Mouse (Mus musculus): Measurements from ENCODE around the gene Suclg2. TPM values are rescaled to one million over a fixed set of nuclear protein-coding genes. Genes with fewer than 3 reads are reported as not detected.

The Suclg2 gene
- total RNA-seq (2014; fragmentation: Nextera tagmentation) = 29.6 and 35.7 TPM in 2 replicates
- total RNA-seq (2017) = 62.8 and 73.1 TPM in 2 replicates
- polyA plus RNA-seq (2012) = 48.4 and 65.3 TPM in 2 replicates

- Histone ChIP-seq H3K4me1 (ENCODE audit: insufficient read depth, low read depth, low read length) (peaks cover 35% of the 10 kb centered on the region), H3K36me3 (replicated peaks) (peaks cover 30% of the 10 kb centered on the region), H3K27me3 (ENCODE audit: insufficient read depth, low read length) (no peaks in the 10 kb centered on the region), H3K4me3 (ENCODE audit: low read depth, low read length) (peak within 1 kb of the TSS; percentile 90), H3K9me3 (replicated peaks) (no peaks in the 10 kb centered on the region)
- TF ChIP-seq GATA2 (IDR thresholded peaks at IDR 0.05; ENCODE audit: borderline replicate concordance, low read depth, low read length) = no peak
- no peak for TF ChIP-seq POLR2AphosphoS5 (IDR thresholded peaks at IDR 0.05; ENCODE audit: insufficient replicate concordance, low read depth, low read length)
- no peak for TF ChIP-seq TAL1 (conservative IDR thresholded peaks at IDR 0.05; ENCODE audit: low read depth, low read length)
- no peak for TF ChIP-seq CTCF (IDR thresholded peaks at IDR 0.05; ENCODE audit: low read depth, low read length)
- TF ChIP-seq GATA1 (IDR thresholded peaks at IDR 0.05; ENCODE audit: borderline replicate concordance, low read length) = no peak
- ATAC-seq (ENCODE audit: extremely low read depth, insufficient number of reproducible peaks, low FRiP score, poor library complexity, severe bottlenecking) = peak; percentile 82
- DNase-seq (ENCODE audit: low spot score) = peak; percentile 86
These were observed at the start of gene Suclg2 for GRCm38 (mm10) chr6:95718031-95718968. Gene Suclg2, minus strand, starts transcription at chr6:95718800.

- Histone ChIP-seq H3K4me1 (ENCODE audit: insufficient read depth, low read depth, low read length) (no peaks in the 10 kb centered on the region), H3K9me3 (replicated peaks) (no peaks in the 10 kb centered on the region), H3K4me3 (ENCODE audit: low read depth, low read length) (no peak overlapping the region), H3K27me3 (ENCODE audit: insufficient read depth, low read length) (no peaks in the 10 kb centered on the region), H3K36me3 (replicated peaks) (no peaks in the 10 kb centered on the region)
- no peak for TF ChIP-seq CTCF (IDR thresholded peaks at IDR 0.05; ENCODE audit: low read depth, low read length)
- TF ChIP-seq TAL1 (conservative IDR thresholded peaks at IDR 0.05; ENCODE audit: low read depth, low read length) = no peak
- ATAC-seq (ENCODE audit: extremely low read depth, insufficient number of reproducible peaks, low FRiP score, poor library complexity, severe bottlenecking) (no peak), DNase-seq (ENCODE audit: low spot score) (no peak)
These were observed 48.0 kb upstream of the Suclg2 start for GRCm38 (mm10) chr6:95766566-95766965.

DNA sequence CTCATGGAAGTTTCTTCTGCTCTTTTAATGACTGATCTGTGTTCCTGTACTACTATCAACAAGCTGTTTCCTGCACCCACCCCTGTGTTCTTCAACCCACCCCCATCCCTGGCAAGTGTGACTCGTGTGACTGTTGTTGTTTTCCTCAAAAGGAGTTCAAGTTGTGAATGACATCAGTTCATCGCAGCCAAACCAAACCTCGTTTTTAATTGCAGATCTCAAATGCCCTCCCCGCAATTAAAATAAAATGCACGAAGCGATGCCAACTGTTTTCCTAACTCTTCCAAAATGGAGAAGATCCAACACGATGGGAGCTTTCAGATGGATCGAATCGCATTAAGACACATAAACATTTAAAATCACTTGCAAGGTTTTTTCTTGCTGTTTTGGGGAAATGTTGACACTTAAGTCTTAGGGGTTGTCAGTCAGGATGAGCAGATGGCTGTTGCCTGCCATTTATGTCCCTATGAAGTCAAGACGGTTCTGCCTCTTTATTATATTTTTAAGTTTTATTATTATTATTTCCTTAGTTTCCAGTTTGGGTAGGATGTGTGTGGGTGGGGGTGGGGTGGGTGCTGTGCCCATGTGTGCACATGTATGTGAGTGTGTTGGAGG lies 41.1 kb upstream of the Suclg2 start:
- Histone ChIP-seq H3K4me1 (ENCODE audit: insufficient read depth, low read depth, low read length) (no peaks in the 10 kb centered on the region), H3K36me3 (replicated peaks) (no peaks in the 10 kb centered on the region), H3K27me3 (ENCODE audit: insufficient read depth, low read length) (no peaks in the 10 kb centered on the region), H3K4me3 (ENCODE audit: low read depth, low read length) (no peak overlapping the region), H3K9me3 (replicated peaks) (no peaks in the 10 kb centered on the region)
- no peak for ATAC-seq (ENCODE audit: extremely low read depth, insufficient number of reproducible peaks, low FRiP score, poor library complexity, severe bottlenecking)
- no peak for DNase-seq (ENCODE audit: low spot score)
- no peak for TF ChIP-seq GATA1 (IDR thresholded peaks at IDR 0.05; ENCODE audit: borderline replicate concordance, low read length)
- TF ChIP-seq CTCF (IDR thresholded peaks at IDR 0.05; ENCODE audit: low read depth, low read length) = no peak
- no peak for TF ChIP-seq POLR2AphosphoS5 (IDR thresholded peaks at IDR 0.05; ENCODE audit: insufficient replicate concordance, low read depth, low read length)
- no peak for TF ChIP-seq TAL1 (conservative IDR thresholded peaks at IDR 0.05; ENCODE audit: low read depth, low read length)
- TF ChIP-seq GATA2 (IDR thresholded peaks at IDR 0.05; ENCODE audit: borderline replicate concordance, low read depth, low read length) = no peak

- Histone ChIP-seq H3K4me1 (ENCODE audit: insufficient read depth, low read depth, low read length) (no peaks in the 10 kb centered on the region), H3K4me3 (ENCODE audit: low read depth, low read length) (no peak overlapping the region), H3K9me3 (replicated peaks) (no peaks in the 10 kb centered on the region), H3K36me3 (replicated peaks) (no peaks in the 10 kb centered on the region), H3K27me3 (ENCODE audit: insufficient read depth, low read length) (no peaks in the 10 kb centered on the region)
- TF ChIP-seq TAL1 (conservative IDR thresholded peaks at IDR 0.05; ENCODE audit: low read depth, low read length) = no peak
- no peak for TF ChIP-seq GATA1 (IDR thresholded peaks at IDR 0.05; ENCODE audit: borderline replicate concordance, low read length)
- no peak for TF ChIP-seq POLR2AphosphoS5 (IDR thresholded peaks at IDR 0.05; ENCODE audit: insufficient replicate concordance, low read depth, low read length)
- no peak for TF ChIP-seq GATA2 (IDR thresholded peaks at IDR 0.05; ENCODE audit: borderline replicate concordance, low read depth, low read length)
- no peak for ATAC-seq (ENCODE audit: extremely low read depth, insufficient number of reproducible peaks, low FRiP score, poor library complexity, severe bottlenecking)
- DNase-seq (ENCODE audit: low spot score) = no peak
These were observed 23.8 kb upstream of the Suclg2 start for GRCm38 (mm10) chr6:95742378-95742777.

DNA sequence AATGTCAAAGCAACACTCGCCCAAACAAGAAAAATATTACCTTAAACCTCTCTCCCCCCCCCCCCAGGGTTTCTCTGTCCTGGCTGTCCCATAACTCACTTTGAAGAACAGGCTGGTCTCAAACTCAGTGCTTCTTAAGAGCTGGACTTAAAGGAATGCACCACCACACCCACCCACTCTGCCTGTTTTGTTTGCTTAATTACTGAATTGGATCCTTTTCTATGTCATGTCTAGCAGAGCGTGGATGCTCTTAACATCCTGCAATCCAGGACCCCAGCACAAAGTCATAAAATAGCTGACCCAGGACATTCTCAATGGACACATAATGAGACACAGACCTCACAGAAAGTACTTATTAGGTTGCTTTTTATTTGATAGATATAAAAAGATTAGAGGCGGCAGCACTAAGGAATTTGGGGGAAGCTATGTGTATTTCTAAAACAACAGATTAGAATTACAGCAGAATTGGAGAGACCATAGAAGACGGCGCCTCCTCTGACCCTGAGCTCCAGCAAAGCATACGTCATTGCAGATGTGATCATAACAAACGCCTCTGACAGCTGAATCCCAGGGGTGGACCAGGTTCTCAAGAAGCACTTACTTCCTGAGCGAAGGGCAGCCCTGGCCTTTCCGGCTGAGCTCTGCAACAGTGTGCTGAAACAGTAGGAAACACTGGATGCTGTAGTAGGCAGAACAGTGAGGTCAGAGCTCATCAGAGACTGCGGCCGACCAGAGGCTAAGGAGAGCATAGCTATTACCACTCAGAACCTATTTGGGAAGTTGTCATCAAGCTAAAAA lies 13.2 kb upstream of the Suclg2 start:
- Histone ChIP-seq H3K4me1 (ENCODE audit: insufficient read depth, low read depth, low read length) (no peaks in the 10 kb centered on the region), H3K27me3 (ENCODE audit: insufficient read depth, low read length) (no peaks in the 10 kb centered on the region), H3K9me3 (replicated peaks) (no peaks in the 10 kb centered on the region), H3K36me3 (replicated peaks) (no peaks in the 10 kb centered on the region), H3K4me3 (ENCODE audit: low read depth, low read length) (no peak overlapping the region)
- DNase-seq (ENCODE audit: low spot score) (no peak), ATAC-seq (ENCODE audit: extremely low read depth, insufficient number of reproducible peaks, low FRiP score, poor library complexity, severe bottlenecking) (no peak)
- TF ChIP-seq TAL1 (conservative IDR thresholded peaks at IDR 0.05; ENCODE audit: low read depth, low read length) (no peak), CTCF (IDR thresholded peaks at IDR 0.05; ENCODE audit: low read depth, low read length) (no peak), POLR2AphosphoS5 (IDR thresholded peaks at IDR 0.05; ENCODE audit: insufficient replicate concordance, low read depth, low read length) (no peak), GATA2 (IDR thresholded peaks at IDR 0.05; ENCODE audit: borderline replicate concordance, low read depth, low read length) (no peak), GATA1 (IDR thresholded peaks at IDR 0.05; ENCODE audit: borderline replicate concordance, low read length) (no peak)

GRCm38 (mm10) chr6:95729399-95729798 lies 10.8 kb upstream of the Suclg2 start:
- Histone ChIP-seq H3K4me1 (ENCODE audit: insufficient read depth, low read depth, low read length) (no peaks in the 10 kb centered on the region), H3K9me3 (replicated peaks) (no peaks in the 10 kb centered on the region), H3K36me3 (replicated peaks) (no peaks in the 10 kb centered on the region), H3K27me3 (ENCODE audit: insufficient read depth, low read length) (no peaks in the 10 kb centered on the region), H3K4me3 (ENCODE audit: low read depth, low read length) (no peak overlapping the region)
- ATAC-seq (ENCODE audit: extremely low read depth, insufficient number of reproducible peaks, low FRiP score, poor library complexity, severe bottlenecking) (no peak), DNase-seq (ENCODE audit: low spot score) (no peak)
- no peak for TF ChIP-seq POLR2AphosphoS5 (IDR thresholded peaks at IDR 0.05; ENCODE audit: insufficient replicate concordance, low read depth, low read length)
- TF ChIP-seq CTCF (IDR thresholded peaks at IDR 0.05; ENCODE audit: low read depth, low read length) = no peak
